Mouse (Mus musculus) C2C12 (cell line): ENCODE measurements around the gene Selplg.

Experiments used
- CTCF ChIP-seq: IDR thresholded peaks from one replicate; pipeline ENCODE4 v1.5.1; 2011; ENCODE audit not compliant: control insufficient read depth, insufficient read depth, insufficient read length
- USF1 ChIP-seq: IDR thresholded peaks from one replicate; pipeline ENCODE4 v1.6.1; 2011; ENCODE audit warnings: low read depth, mild to moderate bottlenecking, control low read depth, moderate library complexity

- TF ChIP-seq CTCF: no peak
- no peak for TF ChIP-seq USF1
These were observed 26.0 kb downstream of the Selplg start for GRCm38 (mm10) chr5:113806414-113806813.
